Mouse (Mus musculus) testis, adult 2 months (tissue): Measurements from ENCODE around the gene Vti1a. TPM values are rescaled to one million over a fixed set of nuclear protein-coding genes. Genes with fewer than 3 reads are reported as not detected.

ENCODE experiments used
- H3K27ac ChIP-seq: fragments of 200-500 bp; 2 replicates; pipeline ENCODE4 v1.5.1; 2012; ENCODE audit warnings: low read depth, low read length; ENCODE audit not compliant: control insufficient read depth, insufficient read depth
- H3K27me3 ChIP-seq: fragments of 200-500 bp; 2 replicates; pipeline ENCODE4 v1.6.1; 2012; ENCODE audit warnings: mild to moderate bottlenecking, low read length, moderate library complexity; ENCODE audit not compliant: control insufficient read depth, insufficient read depth
- H3K36me3 ChIP-seq: fragments of 200-500 bp; 2 replicates; pipeline ENCODE4 v1.6.1; 2012; ENCODE audit warnings: mild to moderate bottlenecking, low read length; ENCODE audit not compliant: control insufficient read depth, insufficient read depth
- H3K4me1 ChIP-seq: fragments of 200-500 bp; 2 replicates; pipeline ENCODE4 v1.6.1; 2012; ENCODE audit warnings: low read length; ENCODE audit not compliant: control insufficient read depth, insufficient read depth
- H3K4me3 ChIP-seq: fragments of 200-500 bp; 2 replicates; pipeline ENCODE4 v1.5.1; 2012; ENCODE audit warnings: low read depth, mild to moderate bottlenecking, low read length, moderate library complexity, mixed read lengths; ENCODE audit not compliant: control insufficient read depth
- CTCF ChIP-seq: fragments of 200-500 bp; IDR thresholded peaks from 2 replicates; pipeline ENCODE4 v1.5.1; 2012; ENCODE audit warnings: low read depth, mild to moderate bottlenecking, inconsistent platforms, low read length, moderate library complexity; ENCODE audit not compliant: control insufficient read depth, insufficient read depth, insufficient replicate concordance
- POLR2A ChIP-seq: fragments of 200-500 bp; IDR thresholded peaks from 2 replicates; pipeline ENCODE4 v1.6.1; 2012; ENCODE audit warnings: low read depth, mild to moderate bottlenecking, inconsistent platforms, low read length, moderate library complexity; ENCODE audit not compliant: control insufficient read depth
- polyA plus RNA-seq: library from polyadenylated mRNA; depleted of rRNA; stranded (reverse); fragments of >200 nt; gene quantifications from 2 replicates; pipeline ENCODE4 v1.2.3, GENCODE M21; 2012

The Vti1a gene
- polyA plus RNA-seq, 1 experiment: 4.7 TPM

DNA sequence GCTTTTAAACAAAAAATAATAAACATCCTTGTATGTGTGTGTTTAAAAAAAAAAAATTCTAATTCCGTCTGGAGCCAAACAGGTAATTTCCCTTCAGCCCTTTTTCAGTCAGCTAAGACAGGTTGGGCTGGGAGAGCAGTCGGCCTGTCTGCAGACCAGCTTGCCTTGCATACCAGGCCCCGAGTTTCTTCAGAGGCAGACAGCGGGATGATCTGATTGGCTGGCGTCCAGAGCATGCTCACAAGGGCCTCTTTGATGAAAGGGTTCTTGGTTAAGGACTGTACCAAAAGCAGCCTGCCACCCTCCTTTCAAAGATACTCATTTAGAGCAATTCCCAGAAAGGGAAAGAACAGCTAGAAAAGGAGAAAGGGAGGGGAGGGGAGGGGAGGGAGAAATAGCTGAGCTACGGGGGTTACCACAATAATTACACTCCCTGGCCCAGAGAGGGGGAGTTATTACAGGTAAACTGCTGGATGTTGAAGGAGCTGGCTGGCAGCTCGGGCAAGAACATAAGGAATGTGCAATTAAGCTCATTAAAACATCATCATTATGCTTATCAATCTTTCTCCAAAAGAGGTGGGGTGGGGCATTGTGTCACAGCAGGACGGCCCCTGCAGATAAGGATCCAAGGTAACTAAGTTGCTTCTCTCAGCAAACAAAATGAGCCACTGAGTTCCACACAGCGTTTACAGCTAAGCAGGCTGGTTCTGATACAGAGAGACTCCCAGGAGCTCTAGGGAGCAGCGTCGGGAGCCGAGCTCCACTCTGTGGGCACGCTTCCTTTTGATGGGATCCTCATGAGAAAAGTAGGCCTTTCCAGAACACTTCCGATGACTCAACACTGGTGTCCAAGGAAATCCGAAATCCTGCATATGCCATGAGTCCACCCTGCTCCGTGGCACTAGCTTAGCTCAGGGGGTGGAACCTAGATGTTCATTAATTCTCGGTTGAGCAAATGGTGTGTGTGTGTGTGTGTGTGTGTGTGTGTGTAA, 262.3 kb downstream of the Vti1a start:
- Histone ChIP-seq H3K27ac (no peak overlapping the region), H3K4me3 (no peak overlapping the region), H3K27me3 (no peaks in the 10 kb centered on the region)

DNA sequence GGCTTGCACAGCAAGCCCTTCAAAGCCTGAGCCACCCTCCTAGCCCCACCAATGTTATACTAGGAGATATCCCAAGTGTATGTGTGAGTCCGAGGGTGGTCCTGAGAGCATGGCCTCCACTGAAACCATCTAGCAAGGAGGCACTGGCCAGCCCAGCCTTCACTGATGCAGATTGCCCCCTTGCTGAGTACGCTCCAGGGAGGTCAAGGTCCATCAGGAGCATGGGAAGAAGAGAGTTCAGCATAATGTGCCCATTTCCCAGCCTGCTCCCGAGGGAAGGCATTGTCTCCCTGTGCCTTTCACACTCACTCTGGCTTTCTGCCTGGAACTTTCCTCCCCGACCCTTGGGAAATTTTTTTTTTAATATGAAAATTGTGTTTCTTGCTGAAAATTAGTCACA, 263.2 kb downstream of the Vti1a start:
- no peak overlapping the region for H3K4me3 ChIP-seq
- no peak for TF ChIP-seq CTCF
- TF ChIP-seq POLR2A: no peak
- H3K36me3 ChIP-seq: no peaks in the 10 kb centered on the region
- peaks cover 3% of the 10 kb centered on the region for H3K4me1 ChIP-seq
- no peak overlapping the region for H3K27ac ChIP-seq
- H3K27me3 ChIP-seq: no peaks in the 10 kb centered on the region

More for the DNA sequence above, 262.3 kb downstream of the Vti1a start:
- TF ChIP-seq CTCF (no peak), POLR2A (no peak)
- Histone ChIP-seq H3K4me1 (peaks cover 3% of the 10 kb centered on the region), H3K36me3 (no peaks in the 10 kb centered on the region)

DNA sequence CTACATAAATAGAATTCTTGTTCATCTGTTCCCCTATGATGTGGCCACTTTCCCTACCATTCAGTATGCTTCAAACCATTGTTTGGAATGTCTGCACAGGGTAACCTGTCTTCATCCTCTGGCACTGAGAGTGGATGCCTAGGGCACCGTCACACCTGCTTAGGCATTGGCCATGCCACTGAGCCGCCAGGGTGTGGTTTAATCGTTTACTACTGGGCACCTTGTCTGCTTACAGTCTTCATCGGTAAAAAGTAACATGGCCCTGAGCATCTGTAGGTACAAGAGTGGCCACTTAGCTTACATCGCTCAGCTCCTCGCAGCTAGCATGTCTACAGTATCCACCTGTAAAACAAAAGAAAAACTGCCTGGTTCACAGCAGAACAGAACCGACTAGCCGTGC, 264.1 kb downstream of the Vti1a start:
- Histone ChIP-seq H3K27me3 (no peaks in the 10 kb centered on the region), H3K4me1 (peaks cover 3% of the 10 kb centered on the region), H3K4me3 (no peak overlapping the region), H3K36me3 (no peaks in the 10 kb centered on the region), H3K27ac (no peak overlapping the region)
- TF ChIP-seq CTCF (no peak), POLR2A (no peak)

DNA sequence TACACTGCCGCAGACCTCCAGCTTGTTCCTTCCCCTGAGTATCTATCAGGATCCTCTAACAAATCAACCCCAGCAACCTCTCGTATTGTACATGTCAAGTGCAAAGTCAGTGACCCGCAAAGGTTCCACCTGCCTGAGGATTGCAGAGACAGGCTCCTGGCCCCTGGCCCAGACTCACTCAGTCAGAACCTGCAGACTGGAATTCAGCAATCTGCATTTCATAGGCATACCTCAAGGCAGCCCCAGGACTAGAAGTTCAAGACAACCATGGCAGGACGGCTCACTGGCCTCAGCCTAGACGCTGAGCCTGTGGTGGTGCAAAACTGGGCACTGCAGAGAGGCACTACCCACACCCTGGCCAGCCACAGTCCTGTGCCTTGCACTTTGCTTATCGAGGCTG, 264.6 kb downstream of the Vti1a start:
- Histone ChIP-seq H3K4me1 (peaks cover 3% of the 10 kb centered on the region), H3K36me3 (no peaks in the 10 kb centered on the region), H3K4me3 (no peak overlapping the region), H3K27me3 (no peaks in the 10 kb centered on the region), H3K27ac (no peak overlapping the region)
- no peak for TF ChIP-seq CTCF
- no peak for TF ChIP-seq POLR2A

DNA sequence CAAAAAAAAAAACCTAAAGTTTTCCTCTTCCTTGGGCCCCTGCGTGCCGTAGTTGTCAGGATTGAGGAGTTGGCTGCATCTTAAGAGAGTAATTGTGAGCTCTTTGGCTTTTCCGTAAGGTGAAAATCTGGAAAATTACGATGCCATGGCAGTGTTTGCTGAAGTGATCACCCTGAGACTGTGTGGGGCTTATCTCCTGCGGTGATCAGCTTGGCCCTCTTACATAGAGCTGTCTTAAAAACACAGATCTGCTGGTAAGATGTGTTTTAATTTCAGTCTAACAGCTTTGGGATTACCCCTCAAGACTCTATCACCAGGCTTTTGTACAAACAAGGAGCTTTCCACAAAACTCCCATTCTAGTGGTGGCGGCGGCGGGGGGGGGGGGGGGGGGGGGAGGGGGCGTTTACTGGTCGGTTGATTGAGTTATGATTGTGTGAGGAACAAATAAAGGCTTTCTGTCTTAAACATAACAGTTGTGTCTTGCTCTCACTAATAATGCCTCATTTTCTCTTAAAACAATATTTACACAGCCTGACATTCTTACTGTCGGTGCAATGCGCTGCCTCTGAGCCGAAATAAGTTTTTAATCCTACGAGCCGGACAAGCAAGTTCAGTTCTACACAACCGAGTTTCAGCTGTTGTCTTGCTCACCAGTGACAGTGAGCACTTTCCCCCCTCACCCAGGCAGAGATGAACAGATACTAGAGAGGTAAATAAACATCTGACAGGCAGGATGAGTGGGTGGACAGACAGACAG, 267.0 kb downstream of the Vti1a start:
- Histone ChIP-seq H3K4me1 (no peaks in the 10 kb centered on the region), H3K27me3 (no peaks in the 10 kb centered on the region), H3K27ac (no peak overlapping the region), H3K36me3 (no peaks in the 10 kb centered on the region), H3K4me3 (no peak overlapping the region)
- TF ChIP-seq POLR2A: no peak
- no peak for TF ChIP-seq CTCF

DNA sequence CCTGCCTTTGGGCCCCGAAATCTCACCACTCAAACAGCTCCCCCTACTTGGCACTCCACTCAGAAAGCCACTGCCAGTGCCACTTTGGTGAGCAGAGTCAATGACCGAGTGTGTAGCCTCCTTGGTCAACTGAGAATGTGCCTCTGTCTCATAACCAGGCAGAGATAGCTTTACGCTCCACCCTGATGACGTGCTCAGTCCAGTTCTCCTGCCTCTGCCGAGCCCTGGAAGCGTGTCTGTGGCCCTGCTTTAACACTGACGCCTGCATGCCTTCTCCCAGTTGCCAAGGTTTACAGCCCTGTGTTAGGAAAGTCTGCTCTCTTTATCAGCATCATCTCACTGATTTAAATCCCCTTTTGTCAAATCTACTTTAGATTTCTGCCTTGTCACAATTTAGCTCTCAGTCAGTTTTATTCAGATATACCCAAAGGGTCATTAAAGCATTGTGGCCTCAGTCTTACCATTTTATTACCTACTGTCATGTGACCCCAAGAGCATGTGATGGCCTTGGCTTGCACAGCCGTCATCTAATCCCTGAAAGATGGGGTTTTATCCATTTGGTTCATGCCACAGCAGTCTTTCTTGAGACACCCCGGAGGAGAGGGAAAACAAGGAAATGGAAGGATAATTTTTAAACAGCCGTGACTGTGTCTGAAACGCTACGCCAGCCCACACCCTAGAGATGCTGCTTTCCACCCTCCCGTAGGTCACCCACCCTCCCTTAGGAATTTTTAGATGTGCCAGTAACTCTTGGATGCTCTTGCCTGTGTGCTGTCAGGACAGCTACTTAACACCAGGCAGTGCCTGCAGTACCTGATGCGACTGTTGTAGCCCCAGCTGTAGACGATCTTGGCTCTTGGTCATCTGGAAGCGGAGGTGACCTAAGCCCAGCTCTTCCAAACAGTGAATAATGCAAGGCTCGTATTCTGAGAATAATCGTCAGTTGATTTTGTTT, 269.5 kb downstream of the Vti1a start:
- no peaks in the 10 kb centered on the region for H3K4me1 ChIP-seq
- no peak overlapping the region for H3K27ac ChIP-seq
- TF ChIP-seq CTCF: no peak
- no peaks in the 10 kb centered on the region for H3K27me3 ChIP-seq
- H3K36me3 ChIP-seq: no peaks in the 10 kb centered on the region
- H3K4me3 ChIP-seq: no peak overlapping the region
